Mouse (Mus musculus) spleen, embryonic (tissue): ENCODE measurements around the gene Hs3st5.
"Not testable (repeated sequence)": the region's sequence is repeated elsewhere in the genome, so short reads cannot be mapped to it uniquely, and the experiment has no call there.

Experiments used
- CTCF ChIA-PET: fragments of 350-600 bp; sonication (Branson Sonifier 250); formaldehyde crosslinking; loops from one replicate; lab custom pipeline; 2022; lab: Charles Lee

Gene Hs3st5

GRCm38 (mm10) chr10:36557673-36558072 lies 51.1 kb downstream of the Hs3st5 start:
- CTCF ChIA-PET = no interaction called here

- CTCF ChIA-PET = no interaction called here
Measured at GRCm38 (mm10) chr10:36558736-36559135, 52.1 kb downstream of the Hs3st5 start.

GRCm38 (mm10) chr10:36567258-36567657 lies 60.6 kb downstream of the Hs3st5 start:
- CTCF ChIA-PET = no interaction called here

DNA sequence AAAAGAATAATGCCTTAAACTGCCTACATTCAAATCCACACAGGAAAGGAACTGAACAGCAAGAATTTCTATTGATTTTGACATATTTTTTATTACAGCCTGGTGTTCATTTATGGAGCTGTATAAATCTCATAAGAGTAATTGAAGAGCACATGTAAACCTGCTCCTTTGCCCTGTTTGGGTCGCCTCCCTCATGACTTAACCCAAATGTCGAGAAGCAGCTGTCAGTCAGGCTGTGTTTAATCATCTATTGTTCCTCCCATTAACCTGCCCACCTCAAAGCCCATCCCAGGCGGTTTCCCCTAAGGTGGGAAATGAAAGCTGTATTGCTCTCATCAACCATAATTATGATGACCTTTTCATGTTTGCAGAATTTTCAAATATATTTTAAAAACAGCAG lies 65.9 kb downstream of the Hs3st5 start:
- CTCF ChIA-PET = no interaction called here

DNA sequence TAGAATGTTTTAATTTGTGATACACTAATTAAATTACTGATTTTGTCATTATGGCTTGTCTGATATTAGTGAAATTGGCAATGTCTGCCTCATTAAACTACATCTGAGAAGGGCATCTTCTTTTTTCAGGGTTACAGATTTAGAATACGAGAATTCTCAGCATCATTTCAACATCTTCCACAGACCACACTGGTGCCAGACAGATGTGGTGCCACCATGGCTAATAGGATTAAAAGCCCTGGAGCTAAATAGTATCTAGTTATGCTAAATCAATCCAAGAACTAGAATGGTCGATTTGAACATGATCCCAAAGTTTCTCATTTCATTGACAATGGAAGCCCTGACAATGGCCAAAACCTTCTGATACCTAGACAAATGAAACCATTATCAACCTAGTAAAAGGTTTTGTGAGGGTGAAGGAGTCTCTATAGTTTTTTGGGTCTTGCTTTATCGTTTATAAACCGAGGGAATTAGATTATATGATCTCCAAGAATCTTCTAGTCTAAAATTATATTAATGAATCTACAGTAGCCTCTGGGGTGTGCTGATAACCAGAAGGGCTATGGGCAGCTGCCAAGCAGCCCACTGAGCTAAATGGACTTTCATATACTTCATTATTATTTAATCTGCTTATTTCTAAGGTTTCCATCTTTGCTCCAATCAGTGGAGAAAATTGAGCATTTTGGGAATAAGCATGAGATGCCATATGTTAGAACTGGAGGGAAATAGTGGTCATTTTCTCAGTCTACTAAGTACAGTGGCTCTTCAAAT lies 71.9 kb downstream of the Hs3st5 start:
- CTCF ChIA-PET = no interaction called here

- CTCF ChIA-PET = no interaction called here
Measured at GRCm38 (mm10) chr10:36610400-36610799, 103.8 kb downstream of the Hs3st5 start.

DNA sequence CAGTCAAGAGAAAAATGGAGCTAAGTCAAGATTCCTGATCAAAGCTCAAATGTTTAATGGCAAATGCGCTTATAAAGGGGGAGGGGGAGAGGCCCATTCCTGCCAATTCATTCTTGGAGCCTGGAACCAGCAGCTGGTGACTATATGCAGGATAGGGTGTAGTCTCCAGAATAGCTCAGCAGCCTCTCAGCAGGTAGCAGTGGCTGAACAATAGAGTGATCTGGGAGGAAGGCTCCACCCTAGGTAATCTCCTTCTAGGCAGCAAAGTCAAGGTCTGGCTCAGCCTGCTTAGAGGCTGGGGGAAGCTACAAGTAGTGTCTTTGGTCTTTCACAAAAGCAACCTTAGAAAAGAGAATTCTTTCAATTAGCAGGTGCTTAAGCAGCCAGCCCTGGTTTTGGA lies 104.8 kb downstream of the Hs3st5 start:
- CTCF ChIA-PET = not testable (repeated sequence)

DNA sequence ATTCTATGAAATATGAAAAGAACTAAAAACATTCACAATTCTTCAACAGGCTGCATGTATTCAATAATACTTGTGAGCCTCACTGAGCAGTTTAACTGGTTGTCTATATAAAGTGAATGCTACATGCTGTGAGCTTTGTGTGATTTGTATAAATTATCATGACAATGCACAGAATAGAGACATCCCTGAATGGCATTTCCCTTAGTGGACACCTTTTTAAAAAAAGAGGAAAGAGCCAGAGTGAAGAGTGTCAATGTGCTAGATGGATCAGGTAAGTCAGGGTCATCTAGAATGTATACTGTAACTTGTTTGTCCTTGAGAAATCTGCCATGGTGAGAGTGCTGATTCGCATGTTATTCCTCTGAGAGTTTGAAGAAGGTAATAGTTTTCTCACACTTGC lies 116.4 kb downstream of the Hs3st5 start:
- CTCF ChIA-PET = no interaction called here

GRCm38 (mm10) chr10:36627952-36628351 lies 121.3 kb downstream of the Hs3st5 start:
- CTCF ChIA-PET = no interaction called here

DNA sequence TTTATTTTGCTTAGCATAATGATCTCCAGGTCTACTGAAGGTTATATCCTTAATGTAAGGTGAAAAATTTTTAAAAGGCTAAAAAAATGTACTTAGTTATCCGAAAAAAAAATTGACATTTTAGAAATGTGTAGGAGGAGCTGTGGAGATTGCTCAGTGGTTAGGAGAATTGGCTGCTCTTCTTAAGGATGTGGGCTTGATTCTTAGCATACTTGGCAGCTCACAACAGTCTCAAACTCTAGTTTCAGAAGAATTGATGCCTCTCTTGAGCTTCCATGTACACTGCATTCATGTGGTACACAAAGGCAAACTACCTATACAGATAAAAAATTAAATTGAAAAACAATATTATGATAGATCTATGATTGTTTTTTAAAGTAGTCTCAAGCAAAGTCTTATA lies 125.1 kb downstream of the Hs3st5 start:
- CTCF ChIA-PET = no interaction called here

DNA sequence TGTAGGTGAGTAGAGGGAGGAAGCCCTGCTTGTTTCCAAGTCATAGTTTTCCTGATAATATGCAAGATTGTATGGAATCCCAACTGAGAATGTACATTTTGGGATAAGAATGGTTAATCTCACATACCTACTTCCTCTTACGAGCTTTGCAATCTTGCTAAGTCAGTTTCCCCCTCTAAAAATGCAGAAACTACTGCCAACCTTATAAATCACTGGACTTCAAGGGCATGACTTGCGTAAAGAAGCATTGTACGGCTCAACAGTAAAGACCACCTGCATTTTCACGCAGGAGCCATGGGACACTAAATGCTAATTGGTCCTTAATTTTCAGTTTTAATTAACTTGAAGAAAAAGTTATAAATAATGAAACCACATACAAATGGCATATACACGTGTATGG lies 144.0 kb downstream of the Hs3st5 start:
- CTCF ChIA-PET = no interaction called here

GRCm38 (mm10) chr10:36713974-36714373 lies 207.4 kb downstream of the Hs3st5 start:
- CTCF ChIA-PET = no interaction called here

GRCm38 (mm10) chr10:36726239-36726638 lies 219.6 kb downstream of the Hs3st5 start:
- CTCF ChIA-PET = no interaction called here

DNA sequence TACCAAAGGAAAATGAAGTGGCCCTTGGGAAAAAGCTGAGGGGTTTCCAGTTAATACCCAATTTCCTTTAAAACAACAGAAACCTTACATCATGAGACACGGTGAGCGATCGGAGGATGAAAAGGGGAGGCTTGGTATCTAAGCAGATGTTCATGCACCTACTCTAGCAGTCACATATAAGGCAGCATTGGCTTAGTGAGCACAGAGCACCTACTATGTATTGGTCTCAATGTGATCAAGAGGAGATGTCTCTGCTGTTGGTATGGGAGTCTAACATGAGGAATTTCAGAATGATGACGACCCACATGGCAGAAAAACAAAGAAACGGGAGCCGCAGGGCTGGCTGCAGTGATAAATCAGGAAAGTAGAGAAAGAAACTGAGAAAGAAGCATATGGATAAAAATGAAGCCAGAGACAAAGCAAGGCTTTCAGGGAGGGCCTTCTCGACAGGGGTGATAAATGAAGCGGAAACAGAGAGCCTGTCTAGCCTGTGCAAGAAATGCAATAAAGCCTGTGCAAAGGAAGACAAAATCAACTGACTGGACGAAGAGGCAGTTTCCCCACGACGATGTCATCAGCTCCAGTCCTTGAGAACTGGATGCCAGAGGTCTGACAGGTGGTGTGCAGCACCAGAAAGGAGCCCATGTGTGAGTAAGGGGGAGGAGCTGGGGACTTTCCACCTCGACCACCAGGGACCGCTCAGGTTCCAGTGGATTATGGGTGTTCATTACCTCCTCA lies 222.9 kb downstream of the Hs3st5 start:
- CTCF ChIA-PET = no interaction called here

DNA sequence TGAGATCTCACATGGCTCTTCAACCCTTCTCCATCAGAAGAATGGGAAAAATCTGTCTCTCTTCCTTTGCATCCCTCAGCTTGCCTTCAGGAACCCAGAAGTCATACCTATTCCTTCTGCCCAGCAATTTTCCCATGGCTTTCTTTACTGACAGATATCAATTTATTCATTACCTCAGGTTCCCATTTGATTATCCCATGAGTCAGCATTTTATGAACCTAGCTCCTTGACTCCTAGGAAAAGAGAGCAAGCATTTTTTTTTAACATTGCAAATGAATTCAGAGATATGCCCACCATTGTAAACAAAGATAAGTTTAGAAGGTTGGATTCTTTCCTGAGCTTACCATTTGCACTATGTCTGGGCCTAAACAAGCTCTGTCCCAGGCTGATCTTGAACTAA lies 232.8 kb downstream of the Hs3st5 start:
- CTCF ChIA-PET = no interaction called here

- CTCF ChIA-PET = no interaction called here
Measured at GRCm38 (mm10) chr10:36750021-36750420, 243.4 kb downstream of the Hs3st5 start.

GRCm38 (mm10) chr10:36754471-36754870 lies 247.9 kb downstream of the Hs3st5 start:
- CTCF ChIA-PET = no interaction called here

DNA sequence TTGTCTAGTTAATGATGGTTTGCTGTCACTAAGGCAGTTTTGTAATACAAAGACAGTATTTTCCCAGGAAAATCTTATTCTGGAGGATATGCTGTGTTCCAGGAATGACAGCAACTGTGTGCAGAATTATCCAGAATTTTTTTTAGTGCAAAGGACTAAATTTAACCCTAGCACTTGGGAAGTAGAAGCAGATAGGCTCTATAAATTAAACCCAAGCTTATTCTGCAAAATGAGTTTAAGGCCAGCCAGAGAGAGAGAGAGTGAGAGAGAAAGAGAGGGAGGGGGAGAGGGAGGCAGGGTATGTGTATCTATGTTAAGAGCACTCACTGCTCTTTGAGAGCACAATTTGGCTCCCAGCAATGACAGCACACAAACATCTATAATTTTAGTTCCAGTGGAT lies 267.0 kb downstream of the Hs3st5 start:
- CTCF ChIA-PET = no interaction called here

DNA sequence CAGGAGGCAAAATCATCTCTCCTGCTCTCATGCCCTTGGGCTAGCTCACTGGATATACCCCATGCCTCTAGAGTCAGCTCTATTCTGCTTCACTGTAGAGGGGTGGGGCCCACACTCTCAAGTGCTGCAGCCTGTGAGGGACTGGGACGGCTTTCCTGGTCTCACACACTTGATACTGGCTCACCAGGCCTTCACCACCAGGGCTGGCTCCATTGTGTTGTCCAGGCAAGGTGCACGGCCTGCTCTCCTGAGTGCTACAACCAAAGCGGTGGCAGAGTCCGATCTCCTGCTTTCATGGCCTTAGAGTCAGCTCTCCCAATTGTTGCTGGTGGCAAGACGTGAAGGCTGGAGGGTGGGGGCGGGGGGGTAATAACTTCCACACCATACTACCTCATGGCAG lies 268.3 kb downstream of the Hs3st5 start:
- CTCF ChIA-PET = no interaction called here

GRCm38 (mm10) chr10:36781641-36782040 lies 275.0 kb downstream of the Hs3st5 start:
- CTCF ChIA-PET = no interaction called here

GRCm38 (mm10) chr10:36786970-36787369 lies 280.4 kb downstream of the Hs3st5 start:
- CTCF ChIA-PET = no interaction called here

DNA sequence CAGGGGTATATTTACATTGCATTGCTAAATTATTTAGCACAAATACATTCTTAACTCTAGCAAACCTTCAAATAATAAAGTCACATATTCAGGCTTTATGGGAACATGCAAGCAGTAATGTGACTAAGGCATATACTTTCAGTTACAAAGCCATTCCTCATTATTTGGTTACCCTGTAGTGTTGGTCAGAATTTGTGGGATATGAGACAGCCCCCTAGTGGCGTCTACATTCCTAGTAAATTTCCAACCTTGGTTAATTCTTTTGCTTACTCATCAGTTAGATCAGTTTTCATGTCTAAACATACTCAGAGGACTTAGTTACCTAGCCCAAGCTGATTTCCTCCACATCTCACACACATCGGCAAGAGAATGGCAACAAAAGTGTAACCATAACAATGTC lies 285.2 kb downstream of the Hs3st5 start:
- CTCF ChIA-PET = no interaction called here

GRCm38 (mm10) chr10:36795311-36795710 lies 288.7 kb downstream of the Hs3st5 start:
- CTCF ChIA-PET = no interaction called here
